Mouse (Mus musculus) spleen, adult 2 months (tissue): ENCODE data around the gene Rtkn.

Experiments used
- CTCF ChIP-seq: fragments of 200-500 bp; IDR thresholded peaks from 2 replicates; pipeline ENCODE4 v1.5.1; 2011; ENCODE audit warnings: mild to moderate bottlenecking, inconsistent platforms; ENCODE audit not compliant: insufficient read depth, insufficient read length, insufficient replicate concordance; ENCODE audit errors: extremely low read depth
- POLR2A ChIP-seq: fragments of 200-500 bp; IDR thresholded peaks from 2 replicates; pipeline ENCODE4 v1.6.1; 2011; ENCODE audit warnings: low read depth, low read length, inconsistent platforms

GRCm38 (mm10) chr6:83119734-83120051 lies 15.6 kb upstream of the Rtkn start:
- TF ChIP-seq POLR2A (no peak), CTCF (no peak)
